Mouse (Mus musculus) adrenal gland, postnatal 14 days (tissue): ENCODE measurements around the gene Olfr1259. TPM values are rescaled to one million over a fixed set of nuclear protein-coding genes. Genes with fewer than 3 reads are reported as not detected.
"Not testable (repeated sequence)": the region's sequence is repeated elsewhere in the genome, so short reads cannot be mapped to it uniquely, and the experiment has no call there.

Experiments used
- DNase-seq: peaks from one replicate; pipeline ENCODE4 v3.0.0; 2021; ENCODE audit warnings: mixed read lengths
- long read RNA-seq, 2 experiments: library from polyadenylated mRNA; stranded (forward); transcript quantifications; one replicate each; pipeline ENCODE4 v2.0.0; 2021
- total RNA-seq: library from RNA; stranded (reverse); gene quantifications from 2 replicates; pipeline ENCODE4 v1.2.3, GENCODE M21; 2021

Olfr1259 gene
- total RNA-seq, result not detected in 2 replicates
- long read RNA-seq, experiment 1, result 0 reads
- long read RNA-seq, experiment 2, result 0 reads

DNA sequence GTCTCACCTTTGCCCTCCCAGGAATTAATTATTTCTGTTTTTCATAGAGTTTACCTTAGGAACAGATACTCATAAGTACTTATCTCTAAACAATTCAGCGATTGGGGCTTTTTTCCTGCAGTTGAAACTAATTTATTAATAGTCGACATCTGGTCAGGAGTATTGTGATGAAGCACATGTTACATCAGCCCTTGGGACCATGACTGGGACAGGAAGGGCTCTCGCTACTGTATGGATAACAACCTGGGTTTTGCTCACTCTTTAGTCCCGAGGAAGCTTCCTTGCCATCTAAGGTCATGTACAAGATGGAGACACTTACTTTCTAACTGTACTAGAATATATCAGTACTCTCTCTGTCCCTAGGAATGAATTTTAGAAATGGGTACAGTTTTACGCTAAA is at the start of gene Olfr1259:
Gene Olfr1259 (minus strand): TSS at position 101 of the 400 bp plus-strand sequence.
- no peak for DNase-seq

DNA sequence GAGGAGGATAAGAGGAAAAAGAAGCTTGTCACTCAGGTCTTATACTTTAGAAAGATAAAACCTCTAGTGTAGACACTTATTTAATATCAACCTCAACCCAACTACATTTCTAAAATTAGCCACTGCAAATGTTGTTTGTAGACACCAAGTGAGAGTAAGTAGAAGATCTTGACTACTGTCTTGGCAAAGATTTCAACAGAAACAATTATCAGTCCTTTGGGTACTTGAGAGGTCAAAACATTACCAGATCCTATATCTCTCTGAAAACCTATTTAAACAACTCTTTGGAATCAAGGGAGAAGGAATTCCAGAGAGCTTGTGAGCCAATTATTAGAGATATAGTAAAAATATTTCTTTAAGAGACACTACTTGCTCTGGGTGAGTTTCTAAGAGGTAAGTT is 42.5 kb upstream of the Olfr1259 start, which contains the start of gene Olfr1261:
Gene Olfr1261 (plus strand): TSS at position 301 of the 400 bp plus-strand sequence.
- DNase-seq, result no peak

DNA sequence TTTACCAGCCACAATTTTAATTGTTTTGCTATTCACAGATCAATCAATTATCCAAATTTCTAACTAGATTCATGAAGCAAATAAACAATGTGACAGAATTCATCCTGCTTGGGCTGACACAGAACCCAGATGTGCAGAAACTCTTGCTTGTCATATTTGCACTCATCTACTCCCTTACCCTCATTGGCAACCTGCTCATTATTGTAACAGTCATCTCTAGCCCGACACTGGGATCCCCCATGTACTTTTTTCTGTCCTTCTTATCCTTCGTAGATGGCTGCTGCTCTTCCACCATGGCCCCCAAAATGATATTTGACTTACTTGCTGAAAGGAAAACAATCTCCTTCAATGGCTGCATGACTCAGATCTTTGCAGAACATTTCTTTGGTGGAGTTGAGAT is 29.2 kb upstream of the Olfr1259 start:
- DNase-seq, result no peak

DNA sequence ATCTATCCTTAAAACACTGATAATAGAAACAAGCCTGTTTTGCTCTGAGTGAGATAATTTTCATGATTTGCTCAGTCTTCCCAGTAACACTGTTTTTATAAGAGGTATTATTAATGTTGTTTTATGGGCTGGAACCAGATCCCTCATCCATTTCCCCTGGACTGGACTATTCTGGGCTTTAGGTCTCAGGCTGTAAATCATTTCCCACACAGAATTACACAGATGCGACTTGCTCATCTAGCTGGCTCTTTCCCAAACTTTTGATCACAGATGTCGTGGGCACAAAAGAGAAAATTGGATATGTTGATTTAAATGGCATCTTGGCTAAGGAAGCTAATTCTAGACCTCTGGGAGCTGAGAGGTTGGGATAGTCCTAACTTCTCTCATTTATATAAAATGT is 25.7 kb upstream of the Olfr1259 start, which contains the start of gene Olfr1260:
Gene Olfr1260 (plus strand): TSS at position 157 of the 400 bp plus-strand sequence.
- DNase-seq, result no peak

DNA sequence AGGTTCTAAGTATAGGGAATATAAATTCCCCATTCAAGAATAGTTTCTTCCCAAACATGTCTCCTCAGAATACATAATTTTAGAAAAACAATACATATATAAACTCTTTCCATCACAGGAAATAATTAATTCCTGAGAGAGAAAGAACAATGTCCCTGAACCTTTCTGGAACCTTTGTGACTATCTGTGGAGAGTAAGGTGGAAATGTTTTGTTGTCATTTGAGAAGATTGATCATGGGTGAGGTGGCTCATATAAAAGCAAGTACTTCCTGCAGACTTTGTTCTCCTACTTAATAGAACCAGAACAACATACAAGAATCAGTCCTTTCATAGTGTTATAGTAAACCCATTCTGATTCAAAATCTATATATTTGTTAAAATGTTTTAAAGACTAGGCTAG is 21.5 kb downstream of the Olfr1259 start, which contains the start of gene Olfr1258:
Gene Olfr1258 (plus strand): TSS at position 301 of the 400 bp plus-strand sequence.
- DNase-seq, result no peak

DNA sequence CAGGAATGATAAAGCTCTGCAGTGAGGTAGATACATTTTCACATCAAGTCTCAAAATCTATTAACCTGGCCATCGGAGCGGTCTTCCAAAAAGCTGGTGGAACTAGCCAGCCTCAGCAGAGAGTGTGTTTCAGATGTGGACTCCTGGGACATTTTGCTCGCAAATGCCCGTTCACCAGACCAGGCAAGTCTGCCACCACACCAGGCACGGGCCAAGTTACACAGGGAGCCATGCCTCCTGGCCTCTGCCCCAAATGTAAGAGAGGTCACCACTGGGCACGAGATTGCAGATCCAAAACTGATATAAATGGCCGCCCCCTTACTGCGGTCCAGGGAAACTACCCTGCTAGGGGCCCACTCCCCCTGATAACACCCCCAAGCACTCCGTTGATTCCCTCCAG is 35.8 kb downstream of the Olfr1259 start:
- DNase-seq, result not testable (repeated sequence)

Other genes with a start within 250 kb of the Olfr1259 start
- gene Olfr1252, start 223.7 kb downstream of the Olfr1259 start, total RNA-seq, result not detected in 2 replicates
- gene Olfr1253, start 191.6 kb downstream of the Olfr1259 start, total RNA-seq, result not detected in 2 replicates
- not detected in 2 replicates for gene Olfr1254, start 155.0 kb downstream of the Olfr1259 start, total RNA-seq
- not detected in 2 replicates for gene Olfr1255, start 136.6 kb downstream of the Olfr1259 start, total RNA-seq
- not detected in 2 replicates for gene Olfr1256, start 107.1 kb downstream of the Olfr1259 start, total RNA-seq
- gene Olfr48, start 100.5 kb downstream of the Olfr1259 start, total RNA-seq, result not detected in 2 replicates
- not detected in 2 replicates for gene Olfr1257, start 70.2 kb downstream of the Olfr1259 start, total RNA-seq
- gene Olfr1258, start 21.4 kb downstream of the Olfr1259 start, total RNA-seq, result not detected in 2 replicates
- not detected in 2 replicates for gene Olfr1260, start 25.7 kb upstream of the Olfr1259 start, total RNA-seq
- gene Olfr1261, start 42.6 kb upstream of the Olfr1259 start, total RNA-seq, result not detected in 2 replicates
- not detected in 2 replicates for gene Olfr1262, start 51.5 kb upstream of the Olfr1259 start, total RNA-seq
- gene Olfr1263, start 63.5 kb upstream of the Olfr1259 start, total RNA-seq, result not detected in 2 replicates
- not detected in 2 replicates for gene Olfr1264, start 76.9 kb upstream of the Olfr1259 start, total RNA-seq
- not detected in 2 replicates for gene Olfr1265, start 86.7 kb upstream of the Olfr1259 start, total RNA-seq
- not detected in 2 replicates for gene Olfr140, start 114.9 kb upstream of the Olfr1259 start, total RNA-seq
- not detected in 2 replicates for gene Olfr1269, start 172.7 kb upstream of the Olfr1259 start, total RNA-seq
- gene Olfr32, start 193.6 kb upstream of the Olfr1259 start, total RNA-seq, result not detected in 2 replicates
- not detected in 2 replicates for gene Olfr1270, start 204.4 kb upstream of the Olfr1259 start, total RNA-seq